Mouse (Mus musculus): ENCODE measurements around the gene Cstf2t. TPM values are rescaled to one million over a fixed set of nuclear protein-coding genes. Genes with fewer than 3 reads are reported as not detected.
A peak's percentile ranks its signal among the peaks of the same experiment; 100 is the strongest.

The Cstf2t gene
- polyA plus RNA-seq (2015; fragmentation: Nextera tagmentation; extraction: Ambion mirVana) = 30.7 and 33.8 TPM in 2 replicates

DNA sequence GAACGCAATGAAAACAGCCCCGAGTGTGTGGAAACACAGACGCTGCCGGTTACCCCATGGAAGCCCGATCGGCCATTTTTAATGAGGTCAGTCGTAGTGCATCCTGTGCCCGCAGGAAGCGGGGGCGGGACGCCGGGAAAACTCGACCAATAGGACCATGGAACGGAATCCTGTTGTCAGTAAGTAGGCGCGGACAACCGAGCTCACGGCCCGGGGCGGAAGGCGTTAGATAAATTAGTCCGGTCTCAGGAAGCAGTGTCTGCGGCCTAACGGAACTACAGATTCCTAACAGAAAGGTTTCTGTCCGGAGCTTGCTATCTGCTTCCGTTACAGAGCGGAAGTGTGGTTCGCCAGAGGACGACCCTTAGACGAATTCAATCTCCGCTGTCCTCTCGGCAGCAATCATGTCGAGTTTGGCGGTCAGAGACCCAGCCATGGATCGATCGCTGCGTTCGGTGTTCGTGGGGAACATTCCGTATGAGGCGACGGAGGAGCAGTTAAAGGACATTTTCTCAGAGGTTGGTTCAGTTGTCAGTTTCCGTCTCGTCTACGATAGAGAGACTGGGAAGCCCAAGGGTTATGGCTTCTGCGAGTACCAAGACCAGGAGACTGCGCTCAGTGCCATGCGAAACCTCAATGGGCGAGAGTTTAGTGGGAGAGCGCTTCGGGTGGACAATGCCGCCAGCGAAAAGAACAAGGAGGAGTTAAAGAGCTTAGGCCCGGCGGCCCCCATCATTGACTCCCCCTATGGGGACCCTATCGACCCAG lies at the start of gene Cstf2t:
Gene Cstf2t (plus strand): TSS at position 176 of the 768 bp plus-strand sequence.
- H3K27me3 ChIP-seq (ENCODE audit: control insufficient read depth, insufficient read depth, low read length) = no peaks in the 10 kb centered on the region
- peaks cover 7% of the 10 kb centered on the region for H3K4me1 ChIP-seq (ENCODE audit: control insufficient read depth, insufficient read depth, low read length)
- peak within 1 kb of the TSS; percentile 74 for H3K4me2 ChIP-seq (ENCODE audit: low read depth, low read length)
- H3K27ac ChIP-seq (ENCODE audit: low read length) = peak within 1 kb of the TSS; percentile 79
- H3K9me3 ChIP-seq (replicated peaks; ENCODE audit: control insufficient read depth, low read length) = peaks cover 7% of the 10 kb centered on the region
- peak within 1 kb of the TSS; percentile 82 for H3K9ac ChIP-seq (ENCODE audit: low read length)
- H3K36me3 ChIP-seq (ENCODE audit: control insufficient read depth, insufficient read depth, low read length) = peaks cover 23% of the 10 kb centered on the region
- peak within 1 kb of the TSS; percentile 76 for H3K4me3 ChIP-seq (replicated peaks; ENCODE audit: low read length)
- ATAC-seq (ENCODE audit: insufficient read depth, low FRiP score) = peak; percentile 100
- WGBS = 3% methylated on average over 56 of the region's 56 CpGs

GRCm38 (mm10) chr19:31038951-31039350 lies 43.7 kb upstream of the Cstf2t start:
- H3K9me3 ChIP-seq (replicated peaks; ENCODE audit: control insufficient read depth, low read length) = no peaks in the 10 kb centered on the region
- no peaks in the 10 kb centered on the region for H3K4me1 ChIP-seq (ENCODE audit: control insufficient read depth, insufficient read depth, low read length)
- WGBS = 77% methylated on average over 3 of the region's 3 CpGs
- no peak overlapping the region for H3K9ac ChIP-seq (ENCODE audit: low read length)
- no peaks in the 10 kb centered on the region for H3K36me3 ChIP-seq (ENCODE audit: control insufficient read depth, insufficient read depth, low read length)
- no peak overlapping the region for H3K4me3 ChIP-seq (replicated peaks; ENCODE audit: low read length)
- no peak overlapping the region for H3K27ac ChIP-seq (ENCODE audit: low read length)
- ATAC-seq (ENCODE audit: insufficient read depth, low FRiP score) = no peak
- no peaks in the 10 kb centered on the region for H3K27me3 ChIP-seq (ENCODE audit: control insufficient read depth, insufficient read depth, low read length)
- no peak overlapping the region for H3K4me2 ChIP-seq (ENCODE audit: low read depth, low read length)

GRCm38 (mm10) chr19:31040948-31041847 lies 41.4 kb upstream of the Cstf2t start:
- Histone ChIP-seq H3K9me3 (replicated peaks; ENCODE audit: control insufficient read depth, low read length) (no peaks in the 10 kb centered on the region), H3K4me3 (replicated peaks; ENCODE audit: low read length) (no peak overlapping the region), H3K27me3 (ENCODE audit: control insufficient read depth, insufficient read depth, low read length) (no peaks in the 10 kb centered on the region), H3K4me2 (ENCODE audit: low read depth, low read length) (no peak overlapping the region), H3K4me1 (ENCODE audit: control insufficient read depth, insufficient read depth, low read length) (no peaks in the 10 kb centered on the region), H3K36me3 (ENCODE audit: control insufficient read depth, insufficient read depth, low read length) (no peaks in the 10 kb centered on the region), H3K9ac (ENCODE audit: low read length) (no peak overlapping the region), H3K27ac (ENCODE audit: low read length) (no peak overlapping the region)
- 76% methylated on average over 2 of the region's 2 CpGs for WGBS
- ATAC-seq (ENCODE audit: insufficient read depth, low FRiP score) = no peak

GRCm38 (mm10) chr19:31046601-31047000 lies 36.0 kb upstream of the Cstf2t start:
- Histone ChIP-seq H3K9ac (ENCODE audit: low read length) (no peak overlapping the region), H3K36me3 (ENCODE audit: control insufficient read depth, insufficient read depth, low read length) (no peaks in the 10 kb centered on the region), H3K27ac (ENCODE audit: low read length) (no peak overlapping the region), H3K4me1 (ENCODE audit: control insufficient read depth, insufficient read depth, low read length) (no peaks in the 10 kb centered on the region), H3K9me3 (replicated peaks; ENCODE audit: control insufficient read depth, low read length) (no peaks in the 10 kb centered on the region), H3K4me3 (replicated peaks; ENCODE audit: low read length) (no peak overlapping the region), H3K4me2 (ENCODE audit: low read depth, low read length) (no peak overlapping the region), H3K27me3 (ENCODE audit: control insufficient read depth, insufficient read depth, low read length) (no peaks in the 10 kb centered on the region)
- ATAC-seq (ENCODE audit: insufficient read depth, low FRiP score) = no peak
- WGBS = 96% methylated on average over 4 of the region's 4 CpGs

- no peak overlapping the region for H3K27ac ChIP-seq (ENCODE audit: low read length)
- H3K9ac ChIP-seq (ENCODE audit: low read length) = no peak overlapping the region
- H3K4me3 ChIP-seq (replicated peaks; ENCODE audit: low read length) = no peak overlapping the region
- H3K4me1 ChIP-seq (ENCODE audit: control insufficient read depth, insufficient read depth, low read length) = no peaks in the 10 kb centered on the region
- H3K4me2 ChIP-seq (ENCODE audit: low read depth, low read length) = no peak overlapping the region
- no peak for ATAC-seq (ENCODE audit: insufficient read depth, low FRiP score)
- WGBS = 71% methylated on average over 1 of the region's 1 CpGs
- no peaks in the 10 kb centered on the region for H3K9me3 ChIP-seq (replicated peaks; ENCODE audit: control insufficient read depth, low read length)
- H3K36me3 ChIP-seq (ENCODE audit: control insufficient read depth, insufficient read depth, low read length) = no peaks in the 10 kb centered on the region
- no peaks in the 10 kb centered on the region for H3K27me3 ChIP-seq (ENCODE audit: control insufficient read depth, insufficient read depth, low read length)
Measured at GRCm38 (mm10) chr19:31064740-31065139, 17.9 kb upstream of the Cstf2t start.

DNA sequence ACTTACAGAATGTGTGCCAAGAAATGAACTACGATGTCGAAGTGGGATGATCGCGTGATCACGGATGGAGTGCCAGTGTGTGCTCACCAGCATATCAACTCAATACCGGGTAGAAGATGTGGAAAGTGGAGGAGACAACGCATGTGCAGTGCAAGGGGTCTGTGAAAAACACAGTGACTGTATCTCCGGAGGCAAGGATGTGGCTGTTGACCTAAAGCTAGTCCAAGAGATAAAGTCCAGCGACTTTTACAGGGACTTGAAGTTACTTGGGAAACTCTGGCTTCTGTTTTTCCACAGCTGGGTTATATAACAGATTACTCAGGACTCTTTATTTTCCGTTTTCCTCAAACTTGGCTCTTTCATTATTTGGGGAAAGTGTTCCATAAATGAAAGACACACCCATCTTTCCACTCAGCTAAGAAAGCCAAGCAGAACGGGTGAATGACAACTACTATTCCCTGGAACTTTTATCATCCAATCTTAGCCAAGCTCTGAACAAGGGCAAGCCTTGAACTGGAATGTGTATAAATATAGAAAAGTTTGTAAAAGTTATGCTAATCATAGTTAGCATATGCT lies 17.3 kb upstream of the Cstf2t start:
- Histone ChIP-seq H3K9me3 (replicated peaks; ENCODE audit: control insufficient read depth, low read length) (no peaks in the 10 kb centered on the region), H3K4me2 (ENCODE audit: low read depth, low read length) (no peak overlapping the region), H3K27me3 (ENCODE audit: control insufficient read depth, insufficient read depth, low read length) (no peaks in the 10 kb centered on the region), H3K4me3 (replicated peaks; ENCODE audit: low read length) (no peak overlapping the region), H3K36me3 (ENCODE audit: control insufficient read depth, insufficient read depth, low read length) (no peaks in the 10 kb centered on the region), H3K27ac (ENCODE audit: low read length) (no peak overlapping the region; the same call in 1 of the 2 replicates), H3K9ac (ENCODE audit: low read length) (no peak overlapping the region), H3K4me1 (ENCODE audit: control insufficient read depth, insufficient read depth, low read length) (no peaks in the 10 kb centered on the region)
- WGBS = 61% methylated on average over 11 of the region's 11 CpGs
- no peak for ATAC-seq (ENCODE audit: insufficient read depth, low FRiP score)

DNA sequence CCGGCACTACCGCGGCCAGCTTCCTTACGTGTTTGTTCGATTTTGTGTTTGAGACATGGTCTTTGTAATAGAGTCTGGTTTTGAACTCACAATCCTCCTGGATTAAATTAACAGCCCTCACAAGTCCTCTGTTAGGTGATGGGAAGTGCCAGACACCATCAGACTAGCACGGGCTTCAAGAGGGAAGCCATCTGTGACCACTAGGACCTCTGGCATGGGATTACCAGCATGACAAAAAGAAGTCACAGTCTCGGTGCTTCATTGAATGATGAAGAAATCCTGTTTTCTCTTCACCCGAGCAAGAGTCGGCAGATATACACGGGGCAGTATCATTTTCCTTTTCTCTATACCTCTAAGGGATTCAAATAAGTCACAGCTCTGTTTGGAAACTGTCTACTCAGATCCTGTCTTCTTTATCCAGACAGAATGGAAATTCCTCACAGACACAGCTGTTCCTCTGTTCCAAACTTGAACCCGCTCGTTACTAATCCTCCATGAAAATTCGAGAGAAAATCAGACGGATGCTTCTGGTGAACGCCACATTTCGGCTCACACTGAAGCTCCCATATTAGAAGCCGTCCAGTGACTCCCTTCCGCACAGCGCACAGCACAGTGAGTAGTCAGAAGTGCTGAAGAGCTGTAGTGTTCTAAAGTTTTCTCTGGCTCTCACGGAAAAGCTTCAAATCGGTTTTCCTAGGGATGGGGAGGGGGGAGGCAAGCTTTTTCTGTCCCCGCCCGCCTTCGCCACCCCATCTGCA lies 8.5 kb upstream of the Cstf2t start:
- Histone ChIP-seq H3K27ac (ENCODE audit: low read length) (peak overlapping the region; percentile 36; the same call in 1 of the 2 replicates), H3K4me2 (ENCODE audit: low read depth, low read length) (peak overlapping the region; percentile 40), H3K4me1 (ENCODE audit: control insufficient read depth, insufficient read depth, low read length) (0 out of 2 replicates have a peak, but pooled peaks cover 6% of the 10 kb centered on the region), H3K27me3 (ENCODE audit: control insufficient read depth, insufficient read depth, low read length) (no peaks in the 10 kb centered on the region), H3K9me3 (replicated peaks; ENCODE audit: control insufficient read depth, low read length) (no peaks in the 10 kb centered on the region), H3K9ac (ENCODE audit: low read length) (peak overlapping the region; percentile 20; the same call in 1 of the 2 replicates), H3K4me3 (replicated peaks; ENCODE audit: low read length) (peak overlapping the region; percentile 13), H3K36me3 (ENCODE audit: control insufficient read depth, insufficient read depth, low read length) (no peaks in the 10 kb centered on the region)
- 47% methylated on average over 24 of the region's 24 CpGs for WGBS
- no peak for ATAC-seq (ENCODE audit: insufficient read depth, low FRiP score)

- H3K4me1 ChIP-seq (ENCODE audit: control insufficient read depth, insufficient read depth, low read length) = 0 out of 2 replicates have a peak, but pooled peaks cover 6% of the 10 kb centered on the region
- 18% methylated on average over 3 of the region's 3 CpGs for WGBS
- H3K4me3 ChIP-seq (replicated peaks; ENCODE audit: low read length) = peak overlapping the region; percentile 13
- ATAC-seq (ENCODE audit: insufficient read depth, low FRiP score) = no peak
- no peaks in the 10 kb centered on the region for H3K27me3 ChIP-seq (ENCODE audit: control insufficient read depth, insufficient read depth, low read length)
- no peaks in the 10 kb centered on the region for H3K36me3 ChIP-seq (ENCODE audit: control insufficient read depth, insufficient read depth, low read length)
- H3K27ac ChIP-seq (ENCODE audit: low read length) = peak overlapping the region; percentile 36; the same call in 1 of the 2 replicates
- H3K9ac ChIP-seq (ENCODE audit: low read length) = peak overlapping the region; percentile 20; the same call in 1 of the 2 replicates
- peak overlapping the region; percentile 40 for H3K4me2 ChIP-seq (ENCODE audit: low read depth, low read length)
- no peaks in the 10 kb centered on the region for H3K9me3 ChIP-seq (replicated peaks; ENCODE audit: control insufficient read depth, low read length)
Measured at GRCm38 (mm10) chr19:31074717-31075063, 7.9 kb upstream of the Cstf2t start.

Measured in stomach, embryonic 16.5 days (tissue).